Comparison of ENCODE assay signal across 24 mouse cellular contexts in genomic region chr2:126522056-126522455, GRCm38 (mm10). TPM values are rescaled to one million over a fixed set of nuclear protein-coding genes. Genes with fewer than 3 reads are reported as not detected.
A peak's percentile ranks its signal among the peaks of the same experiment; 100 is the strongest.
DNase-seq lines count a peak whose midpoint lies in the region; ATAC-seq and TF ChIP-seq lines count a peak whose summit lies in the region.
"Had no signal": no experiment of that assay in that cellular context is flagged by ENCODE, and none has a peak within 500 bp of the region (broad histone marks: within the 10 kb centered on the region; RNA-seq: fewer than 3 reads in every experiment).

No protein-coding gene starts in this region.

- no peaks in the 10 kb centered on the region for H3K27me3 ChIP-seq in liver, adult 2 months (ENCODE audit: control insufficient read depth, insufficient read depth, low read length)
- no peaks in the 10 kb centered on the region for H3K27me3 ChIP-seq in forebrain, embryonic 12.5 days
- H3K27me3 ChIP-seq: heart, embryonic 15.5 days; Patski had no signal

- H3K9ac ChIP-seq in liver, adult 2 months (ENCODE audit: low read depth, low read length) = no peak overlapping the region; the same call in 1 of the 2 replicates
- H3K9ac ChIP-seq in forebrain, embryonic 12.5 days = no peak overlapping the region
- H3K9ac ChIP-seq: heart, embryonic 15.5 days; hindbrain, embryonic 14.5 days; limb, embryonic 13.5 days had no signal

- 43% methylated on average over 8 of the region's 8 CpGs for WGBS in liver, adult 2 months
- WGBS in forebrain, embryonic 12.5 days = 72% methylated on average over 8 of the region's 8 CpGs

- no peak overlapping the region for H3K4me3 ChIP-seq in liver, adult 2 months (ENCODE audit: insufficient read depth, low read depth, low read length)
- no peak overlapping the region for H3K4me3 ChIP-seq in forebrain, embryonic 12.5 days (replicated peaks)
- H3K4me3 ChIP-seq: heart, embryonic 15.5 days; limb, embryonic 13.5 days had no signal

- intact Hi-C loops in gastrocnemius, postnatal 36 days (cut with DNase I) = loop anchor here (5.0 to 10.0 kb wide), 2 partner anchors 90 to 627 kb away; no protein-coding TSS in a partner anchor

- no peak overlapping the region for H3K4me2 ChIP-seq in forebrain, embryonic 12.5 days
- H3K4me2 ChIP-seq: heart, embryonic 15.5 days; hindbrain, embryonic 14.5 days; limb, embryonic 13.5 days; midbrain, embryonic 11.5 days had no signal

- peaks cover 17% of the 10 kb centered on the region for H3K4me1 ChIP-seq in liver, adult 2 months (ENCODE audit: control insufficient read depth, insufficient read depth, low read length)
- no peaks in the 10 kb centered on the region for H3K4me1 ChIP-seq in forebrain, embryonic 12.5 days

- no peaks in the 10 kb centered on the region for H3K9me3 ChIP-seq in forebrain, embryonic 12.5 days
- H3K9me3 ChIP-seq: heart, embryonic 15.5 days; limb, embryonic 13.5 days had no signal

- peak overlapping the region; percentile 93 for H3K27ac ChIP-seq in liver, adult 2 months (replicated peaks; ENCODE audit: insufficient read depth, low read depth, low read length)
- H3K27ac ChIP-seq in forebrain, embryonic 12.5 days = no peak overlapping the region
- H3K27ac ChIP-seq: heart, embryonic 15.5 days; hindbrain, embryonic 14.5 days; limb, embryonic 13.5 days had no signal

- no peaks in the 10 kb centered on the region for H3K36me3 ChIP-seq in liver, adult 2 months (ENCODE audit: control insufficient read depth, insufficient read depth, low read length)
- no peaks in the 10 kb centered on the region for H3K36me3 ChIP-seq in forebrain, embryonic 12.5 days (replicated peaks)
- H3K36me3 ChIP-seq: heart, embryonic 15.5 days; limb, embryonic 13.5 days had no signal

- TF ChIP-seq CTCF in liver, adult 2 months (IDR thresholded peaks at IDR 0.05; ENCODE audit: low read depth, low read length) = no peak

- ATAC-seq in forebrain, embryonic 12.5 days (ENCODE audit: low FRiP score) = no peak
- ATAC-seq: CD4-positive, CD25-positive, alpha-beta regulatory T cell, adult 4 months; inflammation-experienced regulatory T-cells, adult 6 months; Patski had no signal

- no peaks in the 10 kb centered on the region for H3K79me2 ChIP-seq in liver, adult 2 months (ENCODE audit: control insufficient read depth, insufficient read depth, low read length)

- DNase-seq in cerebellum, postnatal 14 days = peak; percentile 13 to 27
- DNase-seq in cerebellum, adult 11 months = no peak
- DNase-seq in liver, adult 2 months (ENCODE audit: extremely low read depth, low read depth, low spot score) = peak; percentile 75
- no peak for DNase-seq in liver
- DNase-seq in kidney, adult 8-10 months = peak; percentile 77 to 82
- peak; percentile 73 to 76 for DNase-seq in kidney, postnatal 36 days
- no peak for DNase-seq in gastrocnemius, postnatal 36 days
- DNase-seq: adrenal gland, adult 8-10 months; cerebellum, adult 9-11 months; heart, postnatal 4 days; lung, postnatal 10 days; right cerebral cortex, adult 18-20 months; right cerebral cortex, postnatal 4 days; thymus, postnatal 4 days had no signal

- TF ChIP-seq POLR2A in liver, adult 2 months (IDR thresholded peaks at IDR 0.05; ENCODE audit: extremely low read depth, insufficient read depth, low read length) = no peak

RNA-seq across cellular contexts. Expression of gene Atp8b4, which starts 21.6 kb away (rescaled TPM):
- total RNA-seq in liver, adult 2 months (2014; rRNA removed) = 0.55 and 0.87 TPM in 2 replicates
- 0.21 and 0.31 TPM in 2 replicates for polyA plus RNA-seq in liver, adult 2 months (2012; rRNA removed)
- total RNA-seq in gastrocnemius, postnatal 36 days (2021) = under 1 TPM; 0.17 to 0.20 TPM
- polyA plus RNA-seq in forebrain, embryonic 12.5 days (2016; fragmentation: Nextera tagmentation; extraction: Ambion mirVana) = 0.93 and 2.5 TPM in 2 replicates
- total RNA-seq: layer of hippocampus, postnatal 25 days had no signal
- polyA plus RNA-seq: midbrain, postnatal 0 days had no signal

RNA-seq across cellular contexts. Expression of gene Slc27a2, which starts 30.2 kb away (rescaled TPM):
- total RNA-seq in liver, adult 2 months (2014; rRNA removed) = 1,190 and 1,397 TPM in 2 replicates
- polyA plus RNA-seq in liver, adult 2 months (2012; rRNA removed) = 912 and 1,036 TPM in 2 replicates
- not detected for total RNA-seq in gastrocnemius, postnatal 36 days (2021)
- 5.2 and 8.8 TPM in 2 replicates for polyA plus RNA-seq in forebrain, embryonic 12.5 days (2016; fragmentation: Nextera tagmentation; extraction: Ambion mirVana)
- total RNA-seq: heart, postnatal 4 days had no signal
- polyA plus RNA-seq: CD4-positive, CD25-positive, alpha-beta regulatory T cell, adult 4 months; inflammation-experienced regulatory T-cells, adult 6 months; Patski had no signal

Comparison
In these comparisons a context has a peak if more than half of its experiments do, and no peak if none do; other contexts are left out.
1. DNase-seq: peak in cerebellum, postnatal 14 days (2 of 2), liver, adult 2 months (single experiment), kidney, adult 8-10 months (2 of 2) and kidney, postnatal 36 days (2 of 2); none in cerebellum, adult 11 months (single experiment), liver (single experiment) and gastrocnemius, postnatal 36 days (0 of 2).
2. RNA of gene Slc27a2, which starts 30.2 kb away (total RNA-seq): 1,190 to 1,397 TPM in liver, adult 2 months; not detected in gastrocnemius, postnatal 36 days; every median in the first group is over 1,000 times any median in the second.